Mouse (Mus musculus) hindbrain, embryonic 14.5 days (tissue): ENCODE measurements around the gene Pccb. TPM values are rescaled to one million over a fixed set of nuclear protein-coding genes. Genes with fewer than 3 reads are reported as not detected.

Experiments
- ATAC-seq: fragments of 200-750 bp; cut with Nextera tagmentation; 2 replicates; pipeline ENCODE4 v1.8.0; 2017; ENCODE audit warnings: moderate number of reproducible peaks, mild to moderate bottlenecking, moderate TSS enrichment, moderate library complexity; ENCODE audit not compliant: low FRiP score
- DNase-seq: peaks from one replicate; pipeline ENCODE4 v3.0.0-alpha.2; 2015; ENCODE audit warnings: low spot score
- H3K27ac ChIP-seq: fragments of 300-500 bp; sonication (generic); 2 replicates; pipeline ENCODE4 v1.5.1; 2014; ENCODE audit warnings: mild to moderate bottlenecking, moderate library complexity
- H3K27me3 ChIP-seq: fragments of 300-500 bp; sonication (generic); 2 replicates; pipeline ENCODE4 v1.6.1; 2014; ENCODE audit warnings: mild to moderate bottlenecking, low read length, mixed read lengths; ENCODE audit not compliant: control insufficient read depth, insufficient read depth
- H3K36me3 ChIP-seq: fragments of 300-500 bp; sonication (generic); replicated peaks from 2 replicates; pipeline ENCODE4 v1.6.1; 2014; ENCODE audit not compliant: control insufficient read depth, insufficient read depth
- H3K4me1 ChIP-seq: fragments of 300-500 bp; sonication (generic); replicated peaks from 2 replicates; pipeline ENCODE4 v1.6.1; 2014; ENCODE audit warnings: antibody characterized with exemption, low read length, mixed read lengths; ENCODE audit not compliant: control insufficient read depth, insufficient read depth
- H3K4me2 ChIP-seq: fragments of 300-500 bp; sonication (generic); replicated peaks from 2 replicates; pipeline ENCODE4 v1.6.1; 2014; ENCODE audit warnings: mild to moderate bottlenecking, moderate library complexity
- H3K4me3 ChIP-seq: fragments of 300-500 bp; sonication (generic); replicated peaks from 2 replicates; pipeline ENCODE4 v1.5.1; 2014; ENCODE audit warnings: mild to moderate bottlenecking, low read length
- H3K9ac ChIP-seq: fragments of 300-500 bp; sonication (generic); 2 replicates; pipeline ENCODE4 v1.6.1; 2014
- H3K9me3 ChIP-seq: fragments of 300-500 bp; sonication (generic); 2 replicates; pipeline ENCODE4 v1.6.1; 2016; ENCODE audit warnings: low read length; ENCODE audit not compliant: control insufficient read depth
- WGBS: fragments of 180-500 bp; shearing (Covaris S2); extraction: QIAGEN DNeasy Blood & Tissue Kit; methylation state at CpG from one replicate; pipeline ENCODE4 v1.1.7; 2014; 5-methylcytosine and 5-hydroxymethylcytosine counted together
- polyA plus RNA-seq: library from polyadenylated mRNA; unstranded; fragments of >200 nt; fragmentation: Nextera tagmentation; extraction: Ambion mirVana; gene quantifications from 2 replicates; pipeline ENCODE4 v1.2.1, GENCODE M21; 2014

Gene Pccb
- polyA plus RNA-seq, 1 experiment from 2014 or later: 24.9 TPM

GRCm38 (mm10) chr9:101035836-101036596 lies 1.3 kb upstream of the Pccb start:
- no peak overlapping the region for H3K27ac ChIP-seq
- DNase-seq: no peak
- WGBS: 90% methylated on average over 13 of the region's 15 CpGs
- no peaks in the 10 kb centered on the region for H3K27me3 ChIP-seq
- no peaks in the 10 kb centered on the region for H3K36me3 ChIP-seq
- ATAC-seq: no peak
- peaks cover 7% of the 10 kb centered on the region; the same call in 1 of the 2 replicates for H3K4me1 ChIP-seq
- no peak overlapping the region for H3K4me2 ChIP-seq
- no peak overlapping the region for H3K9ac ChIP-seq
- H3K4me3 ChIP-seq: no peak overlapping the region
- no peaks in the 10 kb centered on the region for H3K9me3 ChIP-seq

- DNase-seq: no peak
- WGBS: 8% methylated on average over 14 of the region's 14 CpGs
- peaks cover 7% of the 10 kb centered on the region; the same call in 1 of the 2 replicates for H3K4me1 ChIP-seq
- H3K27me3 ChIP-seq: no peaks in the 10 kb centered on the region
- no peaks in the 10 kb centered on the region for H3K9me3 ChIP-seq
- H3K36me3 ChIP-seq: peaks cover 10% of the 10 kb centered on the region; the same call in 1 of the 2 replicates
- peak overlapping the region; percentile 62 for H3K4me3 ChIP-seq
- ATAC-seq: no peak
- H3K9ac ChIP-seq: peak overlapping the region; percentile 84
- peak overlapping the region; percentile 99 for H3K27ac ChIP-seq
- H3K4me2 ChIP-seq: peak overlapping the region; percentile 54
Observed at GRCm38 (mm10) chr9:101033761-101034447, 794 bp downstream of the Pccb start.

- Histone ChIP-seq H3K4me3 (no peak overlapping the region), H3K9me3 (peaks cover 15% of the 10 kb centered on the region), H3K9ac (no peak overlapping the region), H3K27ac (no peak overlapping the region), H3K36me3 (peaks cover 33% of the 10 kb centered on the region), H3K27me3 (no peaks in the 10 kb centered on the region), H3K4me2 (no peak overlapping the region), H3K4me1 (no peaks in the 10 kb centered on the region)
- WGBS: 97% methylated on average over 10 of the region's 10 CpGs
- DNase-seq (no peak), ATAC-seq (no peak)
Observed at GRCm38 (mm10) chr9:101018768-101019167, 15.9 kb downstream of the Pccb start.

- no peak for ATAC-seq
- no peak overlapping the region for H3K4me2 ChIP-seq
- 72% methylated on average over 15 of the region's 15 CpGs for WGBS
- no peaks in the 10 kb centered on the region for H3K4me1 ChIP-seq
- no peaks in the 10 kb centered on the region for H3K27me3 ChIP-seq
- H3K9me3 ChIP-seq: peaks cover 10% of the 10 kb centered on the region; the same call in 1 of the 2 replicates
- peaks cover 25% of the 10 kb centered on the region for H3K36me3 ChIP-seq
- H3K4me3 ChIP-seq: no peak overlapping the region
- no peak for DNase-seq
- H3K27ac ChIP-seq: no peak overlapping the region
- no peak overlapping the region for H3K9ac ChIP-seq
Observed at GRCm38 (mm10) chr9:101017734-101018516, 16.8 kb downstream of the Pccb start.

- H3K4me2 ChIP-seq: no peak overlapping the region
- peaks cover 17% of the 10 kb centered on the region; the same call in 1 of the 2 replicates for H3K36me3 ChIP-seq
- ATAC-seq (no peak), DNase-seq (no peak)
- peaks cover 10% of the 10 kb centered on the region; the same call in 1 of the 2 replicates for H3K9me3 ChIP-seq
- H3K27ac ChIP-seq: no peak overlapping the region
- H3K4me3 ChIP-seq: no peak overlapping the region
- no peak overlapping the region for H3K9ac ChIP-seq
- H3K4me1 ChIP-seq: no peaks in the 10 kb centered on the region
- 95% methylated on average over 9 of the region's 9 CpGs for WGBS
- no peaks in the 10 kb centered on the region for H3K27me3 ChIP-seq
Observed at GRCm38 (mm10) chr9:101015324-101015723, 19.4 kb downstream of the Pccb start.

GRCm38 (mm10) chr9:101012433-101012832 lies 22.3 kb downstream of the Pccb start:
- H3K9ac ChIP-seq: no peak overlapping the region
- ATAC-seq (no peak), DNase-seq (no peak)
- no peaks in the 10 kb centered on the region for H3K27me3 ChIP-seq
- peaks cover 10% of the 10 kb centered on the region; the same call in 1 of the 2 replicates for H3K9me3 ChIP-seq
- H3K4me1 ChIP-seq: no peaks in the 10 kb centered on the region
- H3K36me3 ChIP-seq: peaks cover 19% of the 10 kb centered on the region; the same call in 1 of the 2 replicates
- H3K4me2 ChIP-seq: no peak overlapping the region
- no peak overlapping the region for H3K4me3 ChIP-seq
- 73% methylated on average over 10 of the region's 10 CpGs for WGBS
- no peak overlapping the region for H3K27ac ChIP-seq

GRCm38 (mm10) chr9:101005866-101006265 lies 28.8 kb downstream of the Pccb start:
- ATAC-seq (no peak), DNase-seq (no peak)
- peaks cover 7% of the 10 kb centered on the region; the same call in 1 of the 2 replicates for H3K36me3 ChIP-seq
- no peak overlapping the region for H3K27ac ChIP-seq
- WGBS: 85% methylated on average over 4 of the region's 4 CpGs
- H3K9me3 ChIP-seq: no peaks in the 10 kb centered on the region
- no peaks in the 10 kb centered on the region for H3K4me1 ChIP-seq
- no peak overlapping the region for H3K4me3 ChIP-seq
- H3K4me2 ChIP-seq: no peak overlapping the region
- H3K9ac ChIP-seq: no peak overlapping the region
- H3K27me3 ChIP-seq: no peaks in the 10 kb centered on the region

GRCm38 (mm10) chr9:101003302-101003701 lies 31.4 kb downstream of the Pccb start:
- Histone ChIP-seq H3K27me3 (no peaks in the 10 kb centered on the region), H3K36me3 (peaks cover 10% of the 10 kb centered on the region), H3K4me1 (no peaks in the 10 kb centered on the region), H3K9ac (no peak overlapping the region), H3K9me3 (no peaks in the 10 kb centered on the region), H3K27ac (no peak overlapping the region), H3K4me3 (no peak overlapping the region), H3K4me2 (no peak overlapping the region)
- 90% methylated on average over 5 of the region's 5 CpGs for WGBS
- no peak for ATAC-seq
- DNase-seq: no peak

- Histone ChIP-seq H3K4me1 (no peaks in the 10 kb centered on the region), H3K4me3 (no peak overlapping the region), H3K4me2 (no peak overlapping the region), H3K9ac (no peak overlapping the region), H3K36me3 (peaks cover 11% of the 10 kb centered on the region), H3K27me3 (no peaks in the 10 kb centered on the region), H3K27ac (no peak overlapping the region), H3K9me3 (no peaks in the 10 kb centered on the region)
- ATAC-seq: no peak
- 98% methylated on average over 8 of the region's 8 CpGs for WGBS
- no peak for DNase-seq
Observed at GRCm38 (mm10) chr9:101002841-101003240, 31.9 kb downstream of the Pccb start.
